Mouse (Mus musculus) heart, embryonic 11.5 days (tissue): ENCODE data around the gene Kdf1. TPM values are rescaled to one million over a fixed set of nuclear protein-coding genes. Genes with fewer than 3 reads are reported as not detected.

Source experiments
- ATAC-seq: fragments of 200-750 bp; cut with Nextera tagmentation; replicated peaks from 2 replicates; pipeline ENCODE4 v1.8.0; 2017; ENCODE audit warnings: moderate library complexity; ENCODE audit not compliant: insufficient number of reproducible peaks, low FRiP score, low TSS enrichment
- H3K27ac ChIP-seq: fragments of 300-500 bp; sonication (generic); 2 replicates; pipeline ENCODE4 v1.5.1; 2014; ENCODE audit warnings: mild to moderate bottlenecking, low read depth, low read length
- H3K27me3 ChIP-seq: fragments of 300-500 bp; sonication (generic); 2 replicates; pipeline ENCODE4 v1.6.1; 2014; ENCODE audit warnings: mild to moderate bottlenecking, low read length, mixed read lengths; ENCODE audit not compliant: control insufficient read depth, insufficient read depth
- H3K36me3 ChIP-seq: fragments of 300-500 bp; sonication (generic); 2 replicates; pipeline ENCODE4 v1.6.1; 2014; ENCODE audit warnings: mild to moderate bottlenecking, low read length, moderate library complexity, mixed read lengths; ENCODE audit not compliant: control insufficient read depth, insufficient read depth
- H3K4me1 ChIP-seq: fragments of 300-500 bp; sonication (generic); 2 replicates; pipeline ENCODE4 v1.6.1; 2014; ENCODE audit warnings: low read length; ENCODE audit not compliant: control insufficient read depth, insufficient read depth
- H3K4me2 ChIP-seq: fragments of 300-500 bp; sonication (generic); 2 replicates; pipeline ENCODE4 v1.6.1; 2014; ENCODE audit warnings: mild to moderate bottlenecking, moderate library complexity
- H3K4me3 ChIP-seq: fragments of 300-500 bp; sonication (generic); 2 replicates; pipeline ENCODE4 v1.5.1; 2014; ENCODE audit warnings: low read depth, low read length
- H3K9ac ChIP-seq: fragments of 300-500 bp; sonication (generic); 2 replicates; pipeline ENCODE4 v1.6.1; 2014; ENCODE audit warnings: mild to moderate bottlenecking, low read depth, low read length, moderate library complexity
- H3K9me3 ChIP-seq: fragments of 300-500 bp; sonication (generic); replicated peaks from 2 replicates; pipeline ENCODE4 v1.6.1; 2016; ENCODE audit warnings: low read length; ENCODE audit not compliant: control insufficient read depth
- WGBS: fragments of 180-500 bp; shearing (Covaris S2); extraction: QIAGEN DNeasy Blood & Tissue Kit; methylation state at CpG from one replicate; pipeline ENCODE4 v1.1.7; 2014; ENCODE audit not compliant: insufficient replicate concordance; 5-methylcytosine and 5-hydroxymethylcytosine counted together
- microRNA-seq: library from miRNA; unstranded; fragments of <30 nt; microRNA quantifications from one replicate; pipeline ENCODE4, GENCODE M21; 2016; ENCODE audit warnings: borderline number of aligned reads
- polyA plus RNA-seq: library from polyadenylated mRNA; unstranded; fragments of >200 nt; fragmentation: Nextera tagmentation; extraction: Ambion mirVana; gene quantifications from 2 replicates; pipeline ENCODE4 v1.2.1, GENCODE M21; 2014

Gene Kdf1
- polyA plus RNA-seq, 1 experiment from 2014 or later = 0.77 TPM

DNA sequence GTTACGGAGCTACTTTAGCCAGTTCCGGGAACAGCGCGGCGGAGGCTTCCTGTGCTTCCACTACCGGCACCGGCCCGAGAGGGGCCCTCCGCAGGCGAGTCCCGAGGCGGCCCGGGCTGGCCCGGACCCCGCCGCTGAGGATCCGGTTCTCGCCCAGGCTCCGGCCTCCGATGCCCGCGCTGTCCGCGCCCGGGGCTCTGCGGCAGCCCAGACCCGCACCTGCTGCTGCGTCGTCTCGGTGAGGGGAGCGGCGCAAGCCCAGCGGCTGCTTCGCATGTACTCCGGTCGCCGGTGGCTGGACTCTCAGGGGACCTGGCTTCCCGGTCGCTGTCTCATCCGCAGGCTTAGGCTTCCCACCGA, 56.1 kb downstream of the Kdf1 start:
- Histone ChIP-seq H3K27me3 (no peaks in the 10 kb centered on the region), H3K4me3 (peak overlapping the region; percentile 100), H3K27ac (peak overlapping the region; percentile 54; the same call in 1 of the 2 replicates), H3K4me1 (peaks cover 8% of the 10 kb centered on the region; the same call in 1 of the 2 replicates), H3K9ac (peak overlapping the region; percentile 94), H3K4me2 (peak overlapping the region; percentile 83), H3K36me3 (peaks cover 2% of the 10 kb centered on the region; the same call in 1 of the 2 replicates), H3K9me3 (no peaks in the 10 kb centered on the region)
- ATAC-seq = peak; percentile 29; the same call in 1 of the 2 replicates
- WGBS = under 1% methylated on average over 41 of the region's 41 CpGs

DNA sequence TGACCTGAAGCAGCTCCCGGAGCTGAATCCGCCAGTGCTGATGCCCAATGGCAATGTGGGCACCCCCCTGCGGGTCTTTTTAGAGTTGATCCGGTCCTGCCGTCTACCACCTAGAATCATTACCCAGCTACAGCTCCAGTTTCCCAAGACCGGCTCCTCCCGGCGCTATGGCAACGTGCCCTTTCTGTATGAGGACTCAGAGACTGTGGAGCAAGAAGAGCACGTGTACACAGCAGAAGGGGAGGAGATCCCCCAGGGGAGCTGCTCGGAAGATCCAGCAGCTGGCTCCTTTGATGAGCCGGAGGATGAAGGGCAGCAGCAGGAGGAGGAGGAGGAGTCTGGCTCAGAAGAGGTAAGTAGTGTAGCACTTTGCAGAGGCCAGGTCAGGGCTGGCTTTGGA, 59.2 kb downstream of the Kdf1 start:
- H3K4me1 ChIP-seq = peaks cover 8% of the 10 kb centered on the region; the same call in 1 of the 2 replicates
- H3K9ac ChIP-seq = no peak overlapping the region
- peaks cover 18% of the 10 kb centered on the region for H3K36me3 ChIP-seq
- H3K4me3 ChIP-seq = no peak overlapping the region
- 78% methylated on average over 12 of the region's 12 CpGs for WGBS
- H3K4me2 ChIP-seq = no peak overlapping the region
- no peaks in the 10 kb centered on the region for H3K27me3 ChIP-seq
- ATAC-seq = no peak
- no peaks in the 10 kb centered on the region for H3K9me3 ChIP-seq
- no peak overlapping the region for H3K27ac ChIP-seq

Small RNA genes within 50 kb of the gene (microRNA-seq; reads per million reads assigned to microRNA genes)
- gene Gm23158 = not detected

Other genes with a start within 250 kb of the Kdf1 start
- gene Tmem222, start 241.2 kb upstream of the Kdf1 start, polyA plus RNA-seq = 57.5 and 64.9 TPM in 2 replicates
- 13.3 and 15.5 TPM in 2 replicates for gene Wdtc1, start 165.5 kb upstream of the Kdf1 start, polyA plus RNA-seq
- gene Slc9a1, start 149.3 kb upstream of the Kdf1 start, polyA plus RNA-seq = 4.8 and 7.0 TPM in 2 replicates
- gene Tent5b, start 38.8 kb upstream of the Kdf1 start, polyA plus RNA-seq = 0.47 and 0.83 TPM in 2 replicates
- 0.94 and 1.4 TPM in 2 replicates for gene Trnp1, start 20.4 kb upstream of the Kdf1 start, polyA plus RNA-seq
- 221 TPM in 2 replicates for gene Nudc, start 27.0 kb downstream of the Kdf1 start, polyA plus RNA-seq
- 9.6 and 11.0 TPM in 2 replicates for gene Nr0b2, start 34.4 kb downstream of the Kdf1 start, polyA plus RNA-seq
- gene Gpatch3, start 55.8 kb downstream of the Kdf1 start, polyA plus RNA-seq = 5.0 and 6.0 TPM in 2 replicates
- gene Gpn2, start 65.4 kb downstream of the Kdf1 start, polyA plus RNA-seq = 14.2 and 14.3 TPM in 2 replicates
- gene Sfn, start 83.2 kb downstream of the Kdf1 start, polyA plus RNA-seq = 1.7 and 3.0 TPM in 2 replicates
- 1.5 and 2.5 TPM in 2 replicates for gene Zdhhc18, start 131.2 kb downstream of the Kdf1 start, polyA plus RNA-seq
- 11.4 and 13.9 TPM in 2 replicates for gene Pigv, start 153.7 kb downstream of the Kdf1 start, polyA plus RNA-seq
- 26.7 and 34.2 TPM in 2 replicates for gene Arid1a, start 237.8 kb downstream of the Kdf1 start, polyA plus RNA-seq